Mouse (Mus musculus) c-Kit-positive CD71-positive TER-119-positive erythroid progenitor cells, embryonic 14.5 days (primary cell): ENCODE data around the gene Tpcn2.

Source experiments
- DNase-seq: peaks from one replicate; pipeline ENCODE4 v3.0.0-alpha.2; 2013; ENCODE audit warnings: low spot score

Tpcn2 gene

DNA sequence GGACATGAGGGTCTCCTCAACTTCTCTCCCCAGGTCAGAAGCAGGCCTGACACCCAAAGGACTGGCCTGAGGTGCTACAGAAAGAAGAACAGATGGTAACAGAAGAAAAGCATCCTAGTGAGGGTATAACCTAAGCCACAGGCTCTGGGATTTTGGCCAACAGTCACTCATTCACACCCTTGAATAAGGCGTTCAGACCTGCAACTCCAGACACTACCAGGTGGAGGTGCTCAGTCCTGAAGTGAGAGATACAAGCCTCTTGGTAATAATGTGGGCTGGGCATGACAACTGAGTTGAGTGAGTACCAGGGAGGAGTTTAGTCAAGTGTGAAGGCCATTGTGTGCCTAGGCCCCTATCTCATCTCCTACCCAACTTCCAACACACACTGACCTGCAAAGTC, 129.7 kb downstream of the Tpcn2 start:
- DNase-seq, result no peak

DNA sequence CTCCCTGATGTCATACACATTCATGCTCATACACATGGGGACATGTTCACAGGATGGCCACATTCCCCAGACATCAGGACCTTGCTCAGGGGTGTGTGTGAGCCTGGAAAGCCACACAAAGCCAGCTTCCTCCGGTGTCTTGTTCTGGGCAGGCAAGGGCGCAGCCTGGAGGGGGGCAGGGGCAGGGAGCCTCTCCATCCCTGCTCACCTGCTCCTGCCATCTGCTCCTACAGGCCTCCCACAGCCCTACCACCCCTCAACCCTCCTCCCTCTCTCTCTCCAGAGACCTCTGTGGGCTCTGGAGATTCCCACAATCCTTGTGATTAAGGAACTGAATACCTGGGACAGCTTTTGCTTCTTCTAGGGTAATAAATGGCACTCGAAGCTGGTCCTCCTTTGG, 132.0 kb downstream of the Tpcn2 start:
- DNase-seq, result no peak

DNA sequence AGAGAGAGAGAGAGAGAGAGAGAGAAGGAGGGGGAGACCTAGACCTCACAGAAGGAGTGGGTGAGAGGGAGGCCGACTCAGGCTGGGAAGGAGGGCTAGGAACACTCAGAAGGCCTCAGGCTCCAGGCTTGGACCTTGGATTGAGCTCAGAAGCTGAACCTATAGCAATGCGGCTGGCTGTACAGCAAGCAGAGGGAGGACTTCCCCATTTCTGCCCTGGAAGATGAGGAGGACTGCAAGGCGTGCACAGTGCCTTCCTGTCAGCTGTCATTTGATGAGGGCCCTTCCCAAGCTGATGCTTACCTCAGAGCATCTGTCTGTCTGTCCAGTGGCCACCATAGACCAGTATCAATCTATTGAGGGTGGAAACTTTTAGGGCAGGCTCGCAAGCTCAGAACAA, 134.9 kb downstream of the Tpcn2 start:
- no peak for DNase-seq

- DNase-seq, result no peak
Measured at GRCm38 (mm10) chr7:145147973-145148698, 135.7 kb downstream of the Tpcn2 start.

DNA sequence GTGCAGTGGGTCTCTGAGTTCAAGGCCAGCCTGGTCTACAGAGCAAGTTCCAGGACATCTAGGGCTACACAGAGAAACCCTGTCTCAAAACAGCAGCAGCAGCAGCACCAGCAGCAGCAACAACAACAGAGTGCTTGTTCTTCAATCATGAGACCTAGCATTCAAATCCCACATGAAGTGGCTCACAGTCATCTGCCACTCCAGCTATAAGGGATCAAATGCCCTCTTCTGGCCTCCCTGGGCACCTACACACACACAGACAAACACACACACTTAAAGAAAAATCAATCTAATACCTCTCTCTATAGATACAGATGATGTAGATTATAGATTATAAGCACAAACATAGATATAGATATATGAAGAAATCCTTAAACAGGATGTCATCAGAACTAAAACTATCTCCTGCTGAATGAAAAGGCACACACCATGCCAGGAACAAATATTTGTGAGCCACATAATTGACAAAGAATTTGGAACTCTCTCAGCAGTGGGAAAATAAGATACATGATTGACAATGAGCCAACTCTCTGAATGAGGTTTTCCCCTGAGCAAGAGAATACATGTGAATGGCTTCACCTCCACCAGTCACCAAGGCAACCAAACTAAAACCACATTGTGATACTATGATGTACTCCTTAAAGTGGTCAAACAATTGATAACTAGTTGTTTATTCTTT, 137.4 kb downstream of the Tpcn2 start:
- DNase-seq, result no peak

DNA sequence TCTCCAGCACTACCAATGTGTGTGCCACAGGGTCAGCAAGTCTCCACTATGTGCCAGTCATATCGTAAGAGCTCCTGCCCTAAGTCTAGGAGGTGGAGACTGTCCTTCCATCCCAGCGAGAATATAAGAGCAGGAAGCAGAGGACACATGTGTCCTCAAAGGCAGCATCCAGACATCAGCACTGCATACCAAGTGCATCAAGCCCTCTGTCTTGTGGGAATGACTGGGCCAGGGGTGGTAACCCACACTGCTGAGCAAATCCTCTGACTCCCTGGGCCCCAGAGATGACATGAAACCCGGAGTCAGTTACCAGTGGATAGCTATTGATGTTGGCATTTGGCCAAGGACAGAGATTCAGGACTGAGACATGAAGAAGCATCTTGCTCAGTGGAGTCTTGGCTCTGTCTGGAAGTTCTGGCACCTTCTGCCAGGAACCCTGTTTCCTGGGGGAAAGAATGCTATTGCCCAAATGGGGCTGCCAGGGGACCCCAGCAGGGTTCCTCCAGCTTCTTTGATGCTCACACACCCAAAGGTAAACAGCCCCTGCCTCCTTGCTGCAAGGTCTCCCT, 140.2 kb downstream of the Tpcn2 start:
- DNase-seq, result no peak

DNA sequence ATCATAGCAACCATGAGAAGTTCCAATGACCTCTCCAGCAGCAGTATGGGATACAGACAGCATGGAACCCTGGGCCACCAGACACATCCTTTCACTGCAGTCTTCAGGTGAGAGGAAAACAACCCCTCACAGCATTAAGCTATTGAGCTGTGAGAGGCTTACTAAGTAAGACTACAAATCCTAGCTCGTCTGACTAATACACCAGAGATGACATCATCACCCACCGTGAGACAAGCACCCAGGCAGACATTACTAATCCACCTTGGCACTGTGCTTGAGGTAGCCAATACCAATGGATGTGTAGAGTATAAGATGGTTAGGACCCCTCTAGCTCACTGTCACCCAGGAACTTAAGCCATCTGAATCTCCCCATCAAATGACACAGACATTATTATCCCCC, 143.2 kb downstream of the Tpcn2 start:
- no peak for DNase-seq

GRCm38 (mm10) chr7:145139576-145139975, 144.2 kb downstream of the Tpcn2 start:
- no peak for DNase-seq

- no peak for DNase-seq
Measured at GRCm38 (mm10) chr7:145139100-145139499, 144.7 kb downstream of the Tpcn2 start.

GRCm38 (mm10) chr7:145137871-145138270, 145.9 kb downstream of the Tpcn2 start:
- no peak for DNase-seq

GRCm38 (mm10) chr7:145136831-145137230, 147.0 kb downstream of the Tpcn2 start:
- no peak for DNase-seq
